Mouse (Mus musculus) cortical plate, adult 2 months (tissue): ENCODE measurements at regions not wholly inside any gene's neighbourhood (a gene's known extent, or its start where the extent isn't known, plus 50 kb on each side); places are given as distances from the start of the nearest gene placed in this dataset.

Experiments used
- H3K27ac ChIP-seq: fragments of 200-500 bp; 2 replicates; pipeline ENCODE4 v1.5.1; 2012; ENCODE audit warnings: low read length, control low read depth, inconsistent platforms; ENCODE audit not compliant: insufficient read depth
- H3K4me1 ChIP-seq: fragments of 200-500 bp; 2 replicates; pipeline ENCODE4 v1.6.1; 2011; ENCODE audit warnings: low read length; ENCODE audit not compliant: control insufficient read depth, insufficient read depth
- H3K4me3 ChIP-seq: fragments of 200-500 bp; 2 replicates; pipeline ENCODE4 v1.5.1; 2011; ENCODE audit warnings: mild to moderate bottlenecking, low read length, control low read depth; ENCODE audit not compliant: insufficient read depth
- CTCF ChIP-seq: fragments of 200-500 bp; IDR thresholded peaks from 2 replicates; pipeline ENCODE4 v1.5.1; 2011; ENCODE audit warnings: mild to moderate bottlenecking, control low read depth, low read length; ENCODE audit not compliant: insufficient read depth; ENCODE audit errors: extremely low read depth
- POLR2A ChIP-seq: fragments of 200-500 bp; IDR thresholded peaks from 2 replicates; pipeline ENCODE4 v1.6.1; 2011; ENCODE audit warnings: mild to moderate bottlenecking, low read length, control low read depth; ENCODE audit not compliant: insufficient read depth; ENCODE audit errors: extremely low read depth

- Histone ChIP-seq H3K27ac (no peak overlapping the region), H3K4me1 (no peaks in the 10 kb centered on the region), H3K4me3 (no peak overlapping the region)
- no peak for TF ChIP-seq POLR2A
Measured at GRCm38 (mm10) chr12:7724992-7725391, 252.5 kb upstream of the Apob start.

GRCm38 (mm10) chr12:7738020-7738419 is 239.4 kb upstream of the Apob start:
- no peaks in the 10 kb centered on the region; the same call in 1 of the 2 replicates for H3K4me1 ChIP-seq
- no peak overlapping the region for H3K4me3 ChIP-seq
- no peak overlapping the region for H3K27ac ChIP-seq
- TF ChIP-seq CTCF (no peak), POLR2A (no peak)

- Histone ChIP-seq H3K4me1 (no peaks in the 10 kb centered on the region; the same call in 1 of the 2 replicates), H3K4me3 (no peak overlapping the region), H3K27ac (no peak overlapping the region)
- no peak for TF ChIP-seq CTCF
Measured at GRCm38 (mm10) chr12:7738629-7739351, 238.7 kb upstream of the Apob start.

- TF ChIP-seq POLR2A (no peak), CTCF (no peak)
- Histone ChIP-seq H3K4me1 (no peaks in the 10 kb centered on the region; the same call in 1 of the 2 replicates), H3K27ac (no peak overlapping the region), H3K4me3 (no peak overlapping the region)
Measured at GRCm38 (mm10) chr12:7739352-7739994, 238.0 kb upstream of the Apob start.

GRCm38 (mm10) chr12:7746708-7747107 is 230.7 kb upstream of the Apob start:
- no peak for TF ChIP-seq POLR2A
- H3K4me1 ChIP-seq, result no peaks in the 10 kb centered on the region
- H3K4me3 ChIP-seq, result no peak overlapping the region
- no peak overlapping the region for H3K27ac ChIP-seq

- Histone ChIP-seq H3K4me1 (no peaks in the 10 kb centered on the region; the same call in 1 of the 2 replicates), H3K27ac (no peak overlapping the region)
- no peak for TF ChIP-seq CTCF
- no peak for TF ChIP-seq POLR2A
Measured at GRCm38 (mm10) chr12:7749319-7750238, 227.9 kb upstream of the Apob start.

GRCm38 (mm10) chr12:7754861-7755260 is 222.6 kb upstream of the Apob start:
- Histone ChIP-seq H3K4me1 (peaks cover 3% of the 10 kb centered on the region; the same call in 1 of the 2 replicates), H3K27ac (no peak overlapping the region), H3K4me3 (no peak overlapping the region)
- TF ChIP-seq CTCF, result no peak
- TF ChIP-seq POLR2A, result no peak

More at GRCm38 (mm10) chr12:7749319-7750238, 227.9 kb upstream of the Apob start:
- H3K4me3 ChIP-seq, result no peak overlapping the region

GRCm38 (mm10) chr12:7764795-7765697 is 212.4 kb upstream of the Apob start:
- no peak overlapping the region for H3K27ac ChIP-seq
- TF ChIP-seq POLR2A (no peak), CTCF (no peak)
- no peak overlapping the region for H3K4me3 ChIP-seq
- H3K4me1 ChIP-seq, result no peaks in the 10 kb centered on the region

- no peak overlapping the region for H3K27ac ChIP-seq
- H3K4me3 ChIP-seq, result no peak overlapping the region
- H3K4me1 ChIP-seq, result peaks cover 2% of the 10 kb centered on the region; the same call in 1 of the 2 replicates
- TF ChIP-seq POLR2A (no peak), CTCF (no peak)
Measured at GRCm38 (mm10) chr12:7774127-7774526, 203.3 kb upstream of the Apob start.
